Mouse (Mus musculus): ENCODE measurements at regions not wholly inside any gene's neighbourhood (a gene's known extent, or its start where the extent isn't known, plus 50 kb on each side); places are given as distances from the start of the nearest gene placed in this dataset.

GRCm38 (mm10) chr2:21043302-21043701, 74.6 kb upstream of the Arhgap21 start:
- no peak for TF ChIP-seq CTCF (IDR thresholded peaks at IDR 0.05)
- Histone ChIP-seq H3K4me2 (ENCODE audit: low read depth, low read length, poor library complexity, severe bottlenecking) (no peak overlapping the region), H3K4me3 (ENCODE audit: low read depth, low read length) (no peak overlapping the region), H3K9ac (replicated peaks; ENCODE audit: low read length, poor library complexity, severe bottlenecking) (no peak overlapping the region), H3K27ac (ENCODE audit: low read depth, low read length) (no peak overlapping the region), H3K36me3 (ENCODE audit: insufficient read depth, low read length) (no peaks in the 10 kb centered on the region), H3K4me1 (ENCODE audit: insufficient read depth, low read length) (peaks cover under 1% of the 10 kb centered on the region; the same call in 1 of the 2 replicates), H3K9me3 (ENCODE audit: low read length) (no peaks in the 10 kb centered on the region), H3K27me3 (ENCODE audit: insufficient read depth, low read length) (no peaks in the 10 kb centered on the region)
- ATAC-seq (ENCODE audit: low FRiP score) (no peak), DNase-seq (ENCODE audit: low spot score) (no peak)
- 25% methylated on average over 4 of the region's 4 CpGs for WGBS

GRCm38 (mm10) chr2:21037607-21038006, 68.9 kb upstream of the Arhgap21 start:
- Histone ChIP-seq H3K27ac (ENCODE audit: low read depth, low read length) (no peak overlapping the region), H3K4me3 (ENCODE audit: low read depth, low read length) (no peak overlapping the region), H3K9me3 (ENCODE audit: low read length) (no peaks in the 10 kb centered on the region), H3K27me3 (ENCODE audit: insufficient read depth, low read length) (no peaks in the 10 kb centered on the region), H3K4me2 (ENCODE audit: low read depth, low read length, poor library complexity, severe bottlenecking) (no peak overlapping the region), H3K4me1 (ENCODE audit: insufficient read depth, low read length) (peaks cover 4% of the 10 kb centered on the region; the same call in 1 of the 2 replicates), H3K9ac (replicated peaks; ENCODE audit: low read length, poor library complexity, severe bottlenecking) (no peak overlapping the region), H3K36me3 (ENCODE audit: insufficient read depth, low read length) (no peaks in the 10 kb centered on the region)
- DNase-seq (ENCODE audit: low spot score), result peak; percentile 37
- no peak for TF ChIP-seq CTCF (IDR thresholded peaks at IDR 0.05)
- ATAC-seq (ENCODE audit: low FRiP score), result no peak
- 63% methylated on average over 3 of the region's 3 CpGs for WGBS

- DNase-seq (ENCODE audit: low spot score), result peak; percentile 68
- WGBS, result 35% methylated on average over 8 of the region's 8 CpGs
- Histone ChIP-seq H3K4me3 (ENCODE audit: low read depth, low read length) (no peak overlapping the region), H3K9me3 (ENCODE audit: low read length) (no peaks in the 10 kb centered on the region), H3K27me3 (ENCODE audit: insufficient read depth, low read length) (no peaks in the 10 kb centered on the region), H3K36me3 (ENCODE audit: insufficient read depth, low read length) (no peaks in the 10 kb centered on the region), H3K9ac (replicated peaks; ENCODE audit: low read length, poor library complexity, severe bottlenecking) (no peak overlapping the region), H3K4me2 (ENCODE audit: low read depth, low read length, poor library complexity, severe bottlenecking) (no peak overlapping the region), H3K4me1 (ENCODE audit: insufficient read depth, low read length) (peaks cover 4% of the 10 kb centered on the region; the same call in 1 of the 2 replicates), H3K27ac (ENCODE audit: low read depth, low read length) (peak overlapping the region; percentile 32; the same call in 1 of the 2 replicates)
- 0 out of 2 replicates have a peak, but pooled peaks have one; percentile 44 for ATAC-seq (ENCODE audit: low FRiP score)
- TF ChIP-seq CTCF (IDR thresholded peaks at IDR 0.05), result no peak
Measured at GRCm38 (mm10) chr2:21037181-21037580, 68.5 kb upstream of the Arhgap21 start.

GRCm38 (mm10) chr2:21035884-21036648, 67.4 kb upstream of the Arhgap21 start:
- no peaks in the 10 kb centered on the region for H3K36me3 ChIP-seq (ENCODE audit: insufficient read depth, low read length)
- H3K27me3 ChIP-seq (ENCODE audit: insufficient read depth, low read length), result no peaks in the 10 kb centered on the region
- H3K4me3 ChIP-seq (ENCODE audit: low read depth, low read length), result no peak overlapping the region
- H3K4me2 ChIP-seq (ENCODE audit: low read depth, low read length, poor library complexity, severe bottlenecking), result no peak overlapping the region
- peaks cover 4% of the 10 kb centered on the region; the same call in 1 of the 2 replicates for H3K4me1 ChIP-seq (ENCODE audit: insufficient read depth, low read length)
- DNase-seq (ENCODE audit: low spot score) (no peak), ATAC-seq (ENCODE audit: low FRiP score) (no peak)
- H3K9ac ChIP-seq (replicated peaks; ENCODE audit: low read length, poor library complexity, severe bottlenecking), result no peak overlapping the region
- H3K27ac ChIP-seq (ENCODE audit: low read depth, low read length), result no peak overlapping the region
- WGBS, result 75% methylated on average over 5 of the region's 5 CpGs
- H3K9me3 ChIP-seq (ENCODE audit: low read length), result no peaks in the 10 kb centered on the region
- no peak for TF ChIP-seq CTCF (IDR thresholded peaks at IDR 0.05)

- ATAC-seq (ENCODE audit: low FRiP score) (no peak), DNase-seq (ENCODE audit: low spot score) (no peak)
- 52% methylated on average over 8 of the region's 8 CpGs for WGBS
- peaks cover 4% of the 10 kb centered on the region; the same call in 1 of the 2 replicates for H3K4me1 ChIP-seq (ENCODE audit: insufficient read depth, low read length)
- H3K4me3 ChIP-seq (ENCODE audit: low read depth, low read length), result no peak overlapping the region
- H3K9me3 ChIP-seq (ENCODE audit: low read length), result no peaks in the 10 kb centered on the region
- no peak overlapping the region for H3K9ac ChIP-seq (replicated peaks; ENCODE audit: low read length, poor library complexity, severe bottlenecking)
- no peak overlapping the region for H3K4me2 ChIP-seq (ENCODE audit: low read depth, low read length, poor library complexity, severe bottlenecking)
- no peak for TF ChIP-seq CTCF (IDR thresholded peaks at IDR 0.05)
- H3K27ac ChIP-seq (ENCODE audit: low read depth, low read length), result no peak overlapping the region
- no peaks in the 10 kb centered on the region for H3K27me3 ChIP-seq (ENCODE audit: insufficient read depth, low read length)
- no peaks in the 10 kb centered on the region for H3K36me3 ChIP-seq (ENCODE audit: insufficient read depth, low read length)
Measured at GRCm38 (mm10) chr2:21034651-21035050, 66.0 kb upstream of the Arhgap21 start.

GRCm38 (mm10) chr2:21030650-21031049, 62.0 kb upstream of the Arhgap21 start:
- WGBS, result 61% methylated on average over 4 of the region's 4 CpGs
- no peaks in the 10 kb centered on the region for H3K9me3 ChIP-seq (ENCODE audit: low read length)
- H3K27me3 ChIP-seq (ENCODE audit: insufficient read depth, low read length), result no peaks in the 10 kb centered on the region
- H3K4me3 ChIP-seq (ENCODE audit: low read depth, low read length), result no peak overlapping the region
- H3K4me1 ChIP-seq (ENCODE audit: insufficient read depth, low read length), result no peaks in the 10 kb centered on the region
- H3K4me2 ChIP-seq (ENCODE audit: low read depth, low read length, poor library complexity, severe bottlenecking), result no peak overlapping the region
- ATAC-seq (ENCODE audit: low FRiP score) (no peak), DNase-seq (ENCODE audit: low spot score) (no peak)
- H3K9ac ChIP-seq (replicated peaks; ENCODE audit: low read length, poor library complexity, severe bottlenecking), result no peak overlapping the region
- no peaks in the 10 kb centered on the region for H3K36me3 ChIP-seq (ENCODE audit: insufficient read depth, low read length)
- no peak overlapping the region for H3K27ac ChIP-seq (ENCODE audit: low read depth, low read length)
- no peak for TF ChIP-seq CTCF (IDR thresholded peaks at IDR 0.05)
